Mouse (Mus musculus): Measurements from ENCODE around the gene Gpi1. TPM values are rescaled to one million over a fixed set of nuclear protein-coding genes. Genes with fewer than 3 reads are reported as not detected.

The Gpi1 gene
- polyA plus RNA-seq (2012; rRNA removed), result 193 and 199 TPM in 2 replicates

DNA sequence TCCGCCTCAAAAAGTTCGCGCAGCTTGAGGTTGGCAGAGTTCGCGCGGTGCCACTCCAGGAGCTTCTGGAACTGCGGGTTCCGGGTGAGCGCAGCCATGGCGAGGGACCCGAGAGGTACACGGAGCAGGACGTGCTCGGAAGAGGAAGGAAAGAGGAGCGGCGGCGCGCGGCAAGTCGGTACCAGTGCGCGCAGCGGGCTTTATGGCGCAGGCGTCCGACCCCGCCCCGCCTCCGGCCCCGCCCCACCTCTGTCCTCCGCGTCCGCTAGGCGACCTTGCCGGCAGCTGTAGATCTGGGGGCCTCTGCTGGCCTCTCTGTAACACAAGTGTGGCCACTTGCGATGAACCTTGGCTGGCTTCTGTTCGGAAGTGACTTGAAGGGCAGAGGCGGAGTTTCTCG lies at the start of gene Gpi1:
TSS of gene Gpi1 (minus strand) at position 221 of the 400 bp plus-strand sequence.

GRCm38 (mm10) chr7:34250738-34251137 lies 20.6 kb upstream of the Gpi1 start, which contains the start of gene Gm6096:
TSS of gene Gm6096 (plus strand) at chr7:34251038.

DNA sequence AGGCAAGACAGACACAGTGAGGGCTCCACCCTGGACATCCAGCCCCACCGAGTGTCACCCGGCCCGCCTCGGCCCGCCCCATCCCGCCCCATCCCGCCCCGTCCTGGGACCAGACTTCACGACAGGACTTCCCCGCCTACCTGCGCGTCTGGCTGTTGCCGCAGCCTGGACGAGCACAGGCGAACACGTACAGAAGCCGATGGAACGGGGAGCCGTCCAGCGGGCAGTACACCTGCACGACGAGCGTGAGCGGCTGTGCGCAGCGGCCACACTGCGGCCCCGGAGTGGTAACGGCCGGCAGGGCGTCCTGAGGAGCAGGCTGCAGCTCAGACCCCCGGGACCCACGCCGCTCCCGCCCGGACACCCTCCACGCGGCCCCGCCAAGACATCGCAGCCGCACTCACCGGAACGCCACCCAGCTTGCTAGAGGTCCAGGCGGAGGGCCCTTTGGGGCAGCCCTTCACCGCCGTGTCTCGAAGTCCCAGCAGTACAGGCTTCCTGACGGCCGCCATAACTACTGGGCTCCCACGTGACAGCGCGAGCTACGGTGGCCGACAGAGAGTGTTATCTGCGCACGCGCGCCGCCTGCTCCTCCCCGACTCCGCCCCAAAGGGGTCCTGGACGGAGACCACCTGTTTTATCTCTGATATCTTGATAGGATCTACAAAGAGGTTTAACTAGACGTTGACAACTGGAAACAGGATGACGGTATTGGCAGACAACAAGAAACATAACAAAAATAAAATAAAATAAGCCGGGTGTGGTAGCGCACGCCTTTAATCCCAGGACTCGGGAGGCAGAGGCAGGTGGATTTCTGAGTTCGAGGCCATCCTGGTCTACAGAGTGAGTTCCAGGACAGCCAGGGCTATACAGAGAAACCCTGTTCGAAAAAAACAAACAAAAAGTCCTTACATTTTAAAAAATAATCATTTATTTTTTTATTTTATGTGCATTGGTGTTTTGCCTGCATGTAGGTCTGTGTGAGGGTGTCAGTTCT lies 33.7 kb downstream of the Gpi1 start, which contains the start of gene Pdcd2l:
TSS of gene Pdcd2l (minus strand) at position 530 of the 997 bp plus-strand sequence.

GRCm38 (mm10) chr7:34169454-34169853 lies 60.7 kb downstream of the Gpi1 start, which contains the start of gene Uba2:
TSS of gene Uba2 (minus strand) at chr7:34169599.

Other genes starting within 250 kb of the Gpi1 start
- gene Scgb2b27, start 216.4 kb downstream of the Gpi1 start, polyA plus RNA-seq (2012; rRNA removed), result not detected in 2 replicates
- not detected in 2 replicates for gene Scgb1b27, start 208.9 kb downstream of the Gpi1 start, polyA plus RNA-seq (2012; rRNA removed)
- not detected in 2 replicates for gene Scgb1b30, start 134.9 kb downstream of the Gpi1 start, polyA plus RNA-seq (2012; rRNA removed)
- gene Wtip, start 97.1 kb downstream of the Gpi1 start, polyA plus RNA-seq (2012; rRNA removed), result 4.8 TPM in 2 replicates
- gene Uba2, start 60.7 kb downstream of the Gpi1 start, polyA plus RNA-seq (2012; rRNA removed), result 36.5 and 38.4 TPM in 2 replicates
- gene Pdcd2l, start 33.7 kb downstream of the Gpi1 start, polyA plus RNA-seq (2012; rRNA removed), result 13.3 and 14.3 TPM in 2 replicates
- gene Gm6096, start 20.7 kb upstream of the Gpi1 start, polyA plus RNA-seq (2012; rRNA removed), result not detected in 2 replicates
- gene 4931406P16Rik, start 83.2 kb upstream of the Gpi1 start, polyA plus RNA-seq (2012; rRNA removed), result 9.9 and 10.6 TPM in 2 replicates
- gene Lsm14a, start 163.0 kb upstream of the Gpi1 start, polyA plus RNA-seq (2012; rRNA removed), result 33.7 and 33.9 TPM in 2 replicates